Comparison of ENCODE assay signal across 8 mouse cellular contexts in genomic region chr2:27802493-27802892, GRCm38 (mm10).
DNase-seq lines count a peak whose midpoint lies in the region; ATAC-seq and TF ChIP-seq lines count a peak whose summit lies in the region.

No protein-coding gene starts in this region.

- 33% methylated on average over 9 of the region's 9 CpGs for WGBS in embryonic facial prominence, embryonic 14.5 days
- WGBS in lung, postnatal 0 days: 31% methylated on average over 9 of the region's 9 CpGs

- no peak for TF ChIP-seq CTCF in lung, postnatal 0 days (IDR thresholded peaks at IDR 0.05)

- no peak overlapping the region for H3K9ac ChIP-seq in embryonic facial prominence, embryonic 14.5 days (ENCODE audit: low read depth, low read length)
- H3K9ac ChIP-seq in lung, postnatal 0 days (replicated peaks; ENCODE audit: low read depth): no peak overlapping the region

- H3K4me3 ChIP-seq in embryonic facial prominence, embryonic 14.5 days (ENCODE audit: low read depth, low read length): no peak overlapping the region
- H3K4me3 ChIP-seq in lung, postnatal 0 days (ENCODE audit: low read depth, low read length): no peak overlapping the region

- peak; percentile 27 to 64 for DNase-seq in urinary bladder, adult 18-20 months (ENCODE audit: low spot score in 2 of 2)
- DNase-seq in urinary bladder, postnatal 10 days (ENCODE audit: low spot score): no peak
- DNase-seq in embryonic facial prominence, embryonic 14.5 days (ENCODE audit: low spot score): peak; percentile 68
- peak; percentile 73 for DNase-seq in heart, postnatal 4 days
- DNase-seq in lung, postnatal 0 days (ENCODE audit: low spot score): peak; percentile 56
- DNase-seq in urinary bladder, postnatal 4 days (ENCODE audit: low spot score in 2 of 2): peak; percentile 70 to 71
- DNase-seq in spleen, adult 12 weeks (ENCODE audit: low spot score): no peak

- H3K4me1 ChIP-seq in embryonic facial prominence, embryonic 14.5 days (ENCODE audit: control insufficient read depth, insufficient read depth, low read length): peaks cover 11% of the 10 kb centered on the region
- H3K4me1 ChIP-seq in lung, postnatal 0 days (ENCODE audit: insufficient read depth, low read depth, low read length): no peaks in the 10 kb centered on the region

- no peaks in the 10 kb centered on the region for H3K27me3 ChIP-seq in embryonic facial prominence, embryonic 14.5 days (replicated peaks; ENCODE audit: control insufficient read depth, insufficient read depth, low read length)
- no peaks in the 10 kb centered on the region for H3K27me3 ChIP-seq in lung, postnatal 0 days (replicated peaks; ENCODE audit: insufficient read depth, low read length)

- no peak for TF ChIP-seq EP300 in lung, postnatal 0 days (IDR thresholded peaks at IDR 0.05)

- no peak overlapping the region for H3K4me2 ChIP-seq in embryonic facial prominence, embryonic 14.5 days (ENCODE audit: low read depth, low read length)
- H3K4me2 ChIP-seq in lung, postnatal 0 days (replicated peaks; ENCODE audit: low read depth, low read length): no peak overlapping the region

- ATAC-seq in embryonic facial prominence, embryonic 14.5 days (ENCODE audit: low read depth): peak; percentile 88
- peak; percentile 76 for ATAC-seq in lung, postnatal 0 days
- no peak for ATAC-seq in inflammation-experienced regulatory T-cells, adult 6 months

- H3K36me3 ChIP-seq in embryonic facial prominence, embryonic 14.5 days (ENCODE audit: control insufficient read depth, insufficient read depth, low read length): no peaks in the 10 kb centered on the region
- no peaks in the 10 kb centered on the region for H3K36me3 ChIP-seq in lung, postnatal 0 days (ENCODE audit: insufficient read depth, low read length)

- H3K27ac ChIP-seq in embryonic facial prominence, embryonic 14.5 days (replicated peaks; ENCODE audit: low read depth, low read length): no peak overlapping the region; the same call in 1 of the 2 replicates
- no peak overlapping the region for H3K27ac ChIP-seq in lung, postnatal 0 days (ENCODE audit: low read length)

- H3K9me3 ChIP-seq in embryonic facial prominence, embryonic 14.5 days (ENCODE audit: control insufficient read depth, low read length): no peaks in the 10 kb centered on the region
- H3K9me3 ChIP-seq in lung, postnatal 0 days (ENCODE audit: low read length): no peaks in the 10 kb centered on the region

Comparison
In these comparisons a context has a peak if more than half of its experiments do, and no peak if none do; other contexts are left out.
1. DNase-seq: peak in urinary bladder, adult 18-20 months (2 of 2), embryonic facial prominence, embryonic 14.5 days (single experiment), heart, postnatal 4 days (single experiment), lung, postnatal 0 days (single experiment) and urinary bladder, postnatal 4 days (2 of 2); none in urinary bladder, postnatal 10 days (single experiment) and spleen, adult 12 weeks (single experiment).